Mouse (Mus musculus) gastrocnemius, postnatal 10 days (tissue): ENCODE results near the gene Polh. TPM values are rescaled to one million over a fixed set of nuclear protein-coding genes. Genes with fewer than 3 reads are reported as not detected.

ENCODE experiments used
- DNase-seq: peaks from one replicate; pipeline ENCODE4 v3.0.0; 2021; ENCODE audit warnings: mixed read lengths
- microRNA-seq, 2 experiments: library from miRNA; unstranded; fragments of <30 nt; microRNA quantifications; one replicate each; pipeline ENCODE4 v1.2.0; 2021
- total RNA-seq, 2 experiments: library from RNA; stranded (reverse); gene quantifications; 2 replicates each; pipeline ENCODE4 v1.2.3; 2021

Gene Polh
- total RNA-seq, 2 experiments from 2014 or later, result 13.7 to 14.9 TPM

DNA sequence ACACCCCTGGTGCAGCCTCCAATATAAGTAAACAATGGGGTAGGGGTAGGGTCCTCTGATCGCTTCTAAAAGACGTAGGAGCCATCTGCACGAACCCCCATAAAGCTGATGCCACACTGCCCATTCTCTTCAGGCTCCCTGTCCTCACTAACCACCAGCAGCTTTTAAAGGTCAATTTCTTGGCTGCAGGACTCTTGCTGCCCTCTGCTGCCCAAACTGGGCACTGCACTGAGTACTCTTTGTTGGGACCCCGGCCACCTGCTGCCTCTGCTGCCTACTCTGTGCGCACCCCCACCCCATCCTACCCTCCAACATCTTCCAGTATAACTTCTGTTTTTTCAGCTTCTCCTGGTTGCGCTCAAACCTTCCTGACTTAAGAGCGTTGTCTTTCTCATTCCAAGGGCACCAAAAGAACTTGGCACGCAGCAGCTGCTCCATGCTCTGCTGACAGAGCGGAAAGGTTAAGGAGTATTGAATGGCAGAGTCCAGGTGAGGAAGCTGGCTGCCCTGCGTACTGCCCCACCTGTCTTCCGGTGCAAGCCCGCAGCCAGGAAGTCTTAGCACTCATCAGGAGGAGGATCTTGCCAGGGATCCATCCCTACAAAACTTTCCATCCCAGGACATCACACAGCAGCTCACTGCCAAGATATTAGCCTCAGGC is 70.3 kb downstream of the Polh start:
- peak; percentile 86 for DNase-seq

DNA sequence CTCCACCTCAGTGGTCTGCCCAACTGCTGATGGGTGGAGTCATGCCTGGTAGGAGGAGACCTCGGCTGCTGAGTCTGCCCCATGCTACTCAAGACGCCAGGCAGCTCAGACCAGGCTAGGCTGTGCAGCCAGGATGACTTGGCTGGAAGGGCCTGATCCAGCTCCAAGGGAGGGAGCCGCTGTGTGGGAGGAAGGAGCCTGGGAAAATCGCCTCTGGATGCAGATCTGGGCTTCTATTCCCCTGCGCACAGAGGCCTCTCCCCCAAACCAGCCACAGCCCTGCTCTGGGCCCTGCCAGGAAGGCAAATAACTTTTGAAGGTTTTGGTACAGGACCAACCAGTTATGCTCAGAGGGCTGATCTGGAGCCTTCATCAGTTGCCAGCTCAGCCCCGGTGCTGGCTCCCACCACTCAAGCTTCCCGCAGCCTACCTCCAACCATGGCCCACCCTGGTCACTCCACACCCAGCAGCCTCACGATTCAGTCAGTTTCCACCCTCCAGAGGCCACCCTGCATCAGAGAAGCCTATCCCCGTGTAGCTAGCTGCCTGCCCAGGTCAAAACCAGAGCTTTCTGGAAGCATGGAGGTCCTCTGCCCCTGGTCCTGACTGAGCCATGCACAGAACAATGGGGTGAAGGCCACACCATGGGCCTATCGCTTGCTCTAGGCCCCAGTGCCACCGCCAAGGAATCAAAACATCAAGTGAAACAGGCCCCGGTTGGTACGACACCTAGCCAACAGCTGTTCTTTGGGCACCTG is 72.5 kb downstream of the Polh start:
- DNase-seq, result peak; percentile 59

DNA sequence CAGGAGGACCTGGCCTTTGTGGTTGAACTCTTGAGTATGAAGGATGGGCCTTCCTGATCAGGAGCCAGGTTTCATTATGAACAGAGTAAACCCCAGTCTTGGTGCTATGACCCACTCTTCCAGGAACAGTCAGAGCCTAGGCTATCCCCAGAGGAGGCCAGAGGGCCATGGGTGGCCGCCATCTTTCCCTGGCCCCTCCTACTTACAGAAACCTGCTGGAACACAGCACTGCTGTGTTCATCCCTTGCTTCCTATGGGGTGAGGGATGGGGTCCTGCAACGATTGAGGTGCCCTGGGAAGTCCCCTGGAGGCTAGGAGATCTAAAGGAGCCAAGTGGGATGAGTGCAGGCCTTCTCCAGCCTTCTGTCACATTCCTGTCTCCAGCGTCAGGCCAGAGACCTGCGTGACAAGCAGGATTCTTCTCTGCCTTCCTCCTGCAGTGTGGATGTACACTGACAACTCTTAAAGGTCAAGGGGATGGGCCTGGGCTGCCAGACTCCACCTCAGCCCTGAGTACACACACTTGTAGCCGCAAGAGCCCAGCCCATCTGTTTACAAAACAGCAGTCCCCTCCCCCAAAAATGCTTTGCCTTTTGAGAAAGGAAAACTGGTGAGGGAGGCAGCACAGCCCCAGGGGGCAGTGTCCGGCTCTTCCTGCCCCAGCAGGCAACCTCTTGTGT is 74.5 kb downstream of the Polh start:
- DNase-seq, result no peak

DNA sequence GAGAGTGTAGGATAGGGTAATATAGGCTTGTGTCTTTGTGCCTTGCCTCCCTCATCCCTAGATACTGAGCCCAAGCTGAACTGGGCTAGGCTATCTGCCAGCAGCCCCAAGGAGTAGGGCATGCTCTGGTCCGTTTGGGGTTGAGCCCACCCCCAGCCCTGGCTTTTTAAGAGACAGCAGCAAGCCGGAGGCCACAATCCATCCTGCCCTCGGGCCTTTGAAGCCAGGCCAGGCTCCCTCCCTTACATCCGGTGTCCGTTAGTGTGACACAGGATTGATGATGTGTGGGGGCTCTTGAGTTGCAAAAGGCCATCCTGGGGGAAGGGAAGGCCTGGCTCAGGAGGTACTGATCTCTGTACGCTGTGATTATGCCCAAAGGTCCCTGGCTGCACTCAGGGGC is 75.8 kb downstream of the Polh start:
- no peak for DNase-seq

DNA sequence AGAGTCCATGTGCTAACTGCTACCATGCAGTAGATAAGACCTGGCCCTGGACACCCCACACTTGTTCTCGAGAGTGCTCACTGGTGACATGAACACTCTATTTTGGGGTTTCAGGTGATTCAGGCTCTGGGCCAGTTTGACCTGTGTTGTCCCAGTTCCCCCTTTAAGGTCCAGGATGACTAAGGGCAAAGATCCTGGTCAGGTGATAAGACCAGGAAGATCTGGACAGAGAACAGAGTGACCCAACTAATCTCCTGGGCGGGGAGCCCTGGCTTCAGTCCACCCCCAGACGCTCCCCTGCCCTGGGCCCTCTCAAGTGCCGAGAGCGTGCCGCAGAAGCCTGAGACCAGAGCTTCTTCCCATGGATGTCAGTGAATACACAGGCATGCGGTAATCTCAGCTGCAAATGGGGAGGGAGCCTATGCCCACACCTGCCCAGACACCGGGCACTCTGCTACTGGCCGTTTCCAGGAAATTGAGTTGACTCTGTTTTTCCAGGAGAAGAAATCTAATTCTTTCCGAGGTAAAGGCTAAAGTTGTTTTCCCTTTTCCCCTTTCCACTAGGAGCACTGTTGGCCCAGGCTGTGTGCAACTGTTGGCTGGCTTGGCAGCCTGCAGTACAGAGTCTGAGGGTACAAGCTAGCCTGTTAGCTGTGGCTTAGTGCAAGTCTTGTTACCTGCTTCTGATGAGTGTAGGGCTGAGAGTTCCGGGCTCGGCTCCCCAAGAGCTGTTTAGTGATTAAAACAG is 78.3 kb downstream of the Polh start:
- DNase-seq, result no peak

DNA sequence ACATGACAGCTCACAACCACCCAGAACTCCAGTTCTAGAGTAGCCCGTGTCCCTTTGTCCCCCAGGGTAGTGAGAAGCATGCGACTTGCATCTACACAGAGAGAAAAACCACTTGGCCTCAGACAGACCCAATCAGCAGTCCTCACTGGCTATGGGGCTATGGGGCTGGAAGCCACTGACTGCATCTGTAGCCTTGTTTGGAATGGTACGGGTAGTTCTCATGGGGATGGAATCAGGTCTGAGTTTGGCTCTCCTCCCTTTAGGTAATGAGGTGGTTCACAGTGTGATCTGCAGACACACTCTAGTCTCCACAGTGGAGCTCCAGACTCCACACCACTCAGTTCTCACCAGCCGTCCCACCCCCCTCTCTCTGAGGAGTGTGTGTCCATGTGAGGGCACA is 79.2 kb downstream of the Polh start:
- no peak for DNase-seq

DNA sequence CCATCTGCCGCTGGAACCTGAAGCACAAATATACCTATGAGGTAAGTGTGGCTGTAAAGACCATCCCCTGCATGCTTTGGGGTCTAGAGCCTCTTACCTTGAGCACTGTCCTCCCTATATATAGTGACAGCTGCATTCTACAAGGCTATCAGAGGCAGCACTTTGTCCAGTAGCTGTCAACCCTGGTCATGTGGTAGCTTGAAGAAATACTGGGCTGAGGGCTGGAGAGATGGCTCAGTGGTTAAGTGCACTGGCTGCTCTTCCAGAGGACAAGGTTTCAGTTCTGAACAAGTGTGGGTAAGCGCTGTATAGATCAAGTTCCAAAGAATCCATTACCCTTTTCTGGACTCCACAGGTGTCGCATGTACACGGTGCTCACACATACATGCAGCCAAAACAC is 79.7 kb downstream of the Polh start:
- no peak for DNase-seq

Small RNA genes lying within 50 kb of the gene (microRNA-seq; reads per million reads assigned to microRNA genes)
- gene Mir693, result 0 reads per million in 2 experiments

Other genes with a start within 250 kb of the Polh start
- gene Vegfa, start 170.3 kb downstream of the Polh start, total RNA-seq, result 100 to 1,000 TPM in 1 of 2 experiments, 10 to 100 TPM in 1; 73.8 to 125 TPM
- 10 to 100 TPM; 62.6 to 63.8 TPM for gene Mrps18a, start 91.7 kb downstream of the Polh start, total RNA-seq
- under 1 TPM; 0.49 to 0.84 TPM for gene Rsph9, start 58.4 kb downstream of the Polh start, total RNA-seq
- gene Mad2l1bp, start 49.1 kb downstream of the Polh start, total RNA-seq, result 10 to 100 TPM; 14.0 to 14.7 TPM
- gene Gtpbp2, start 41.6 kb downstream of the Polh start, total RNA-seq, result 10 to 100 TPM; 44.9 to 59.2 TPM
- gene Xpo5, start 137 bp upstream of the Polh start, total RNA-seq, result 10 to 100 TPM; 15.8 to 18.8 TPM
- gene Polr1c, start 45.4 kb upstream of the Polh start, total RNA-seq, result 10 to 100 TPM; 18.5 to 21.8 TPM
- 10 to 100 TPM; 53.6 to 66.6 TPM for gene Yipf3, start 45.4 kb upstream of the Polh start, total RNA-seq
- under 1 TPM; 0.54 to 0.79 TPM for gene Lrrc73, start 50.9 kb upstream of the Polh start, total RNA-seq
- 10 to 100 TPM; 42.3 to 64.0 TPM for gene Tjap1, start 80.4 kb upstream of the Polh start, total RNA-seq
- under 1 TPM; 0.35 to 0.79 TPM for gene Dlk2, start 94.8 kb upstream of the Polh start, total RNA-seq
- 1 to 10 TPM; 3.5 to 4.2 TPM for gene Abcc10, start 125.7 kb upstream of the Polh start, total RNA-seq
- 10 to 100 TPM; 17.5 to 24.1 TPM for gene Zfp318, start 181.1 kb upstream of the Polh start, total RNA-seq
- 1 to 10 TPM; 1.9 to 2.0 TPM for gene Crip3, start 226.3 kb upstream of the Polh start, total RNA-seq
- gene Slc22a7, start 235.8 kb upstream of the Polh start, total RNA-seq, result under 1 TPM in 1 of 2 experiments, not detected in 1; 0.36 TPM